Mouse (Mus musculus) A20 (cell line): ENCODE measurements around the gene Mdm4.
"Not testable (repeated sequence)": the region's sequence is repeated elsewhere in the genome, so short reads cannot be mapped to it uniquely, and the experiment has no call there.

ENCODE experiments used
- DNase-seq: peaks from one replicate; pipeline ENCODE4 v3.0.0-alpha.2; 2011; ENCODE audit warnings: low read depth, low spot score

Gene Mdm4

DNA sequence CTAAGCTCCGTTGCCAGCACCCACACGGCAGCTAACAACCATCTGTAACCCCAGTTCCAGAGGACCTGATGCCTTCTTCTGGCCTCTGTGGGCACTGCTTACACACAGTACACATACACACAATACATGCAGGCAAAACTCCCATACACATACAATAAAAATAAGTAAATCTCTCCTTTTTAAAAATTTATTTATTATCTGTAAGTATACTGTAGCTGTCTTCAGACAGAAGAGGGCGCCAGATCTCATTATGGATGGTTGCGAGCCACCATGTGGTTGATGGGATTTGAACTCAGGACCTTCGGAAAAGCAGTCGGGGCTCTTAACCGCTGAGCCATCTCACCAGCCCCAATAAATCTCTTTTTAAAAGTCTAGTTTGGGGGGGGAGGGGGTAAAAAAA is 9.0 kb downstream of the Mdm4 start:
- DNase-seq = peak; percentile 29

DNA sequence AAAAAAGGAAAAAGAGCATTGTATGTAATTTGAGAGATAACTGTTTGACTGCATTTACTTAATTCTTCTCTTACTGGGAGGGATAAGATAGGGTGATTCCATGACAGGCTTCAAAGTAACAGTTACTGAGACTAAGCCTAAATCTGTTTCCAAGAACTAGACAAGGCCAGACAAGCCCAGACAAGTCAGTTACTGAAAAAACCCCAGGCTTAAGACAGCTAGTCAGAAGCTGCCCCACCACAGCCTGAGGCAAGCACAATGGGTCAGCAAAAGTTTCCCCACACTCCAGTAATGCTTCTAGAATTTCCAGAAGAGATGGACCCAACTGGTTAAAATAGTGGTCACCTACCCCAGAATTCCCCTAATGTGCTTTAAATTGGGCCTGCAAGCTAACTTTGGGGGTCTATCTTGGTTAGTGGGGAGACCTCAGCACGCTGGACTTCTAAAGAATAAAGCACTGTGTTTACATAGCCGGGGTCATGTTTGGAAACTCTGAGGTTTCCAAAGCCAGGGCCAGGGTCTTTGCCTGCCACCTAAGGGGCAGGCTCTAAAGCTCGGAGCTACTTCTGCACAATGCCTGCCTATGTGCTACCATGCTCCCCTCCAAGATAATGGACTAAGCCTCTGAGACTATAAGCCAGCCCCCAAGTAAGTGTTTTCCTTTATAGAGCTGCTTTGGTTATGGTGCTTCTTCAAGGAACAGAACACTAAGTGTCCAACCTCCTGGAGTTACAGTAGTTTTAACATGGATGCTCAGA is 10.0 kb downstream of the Mdm4 start:
- DNase-seq = peak; percentile 28

DNA sequence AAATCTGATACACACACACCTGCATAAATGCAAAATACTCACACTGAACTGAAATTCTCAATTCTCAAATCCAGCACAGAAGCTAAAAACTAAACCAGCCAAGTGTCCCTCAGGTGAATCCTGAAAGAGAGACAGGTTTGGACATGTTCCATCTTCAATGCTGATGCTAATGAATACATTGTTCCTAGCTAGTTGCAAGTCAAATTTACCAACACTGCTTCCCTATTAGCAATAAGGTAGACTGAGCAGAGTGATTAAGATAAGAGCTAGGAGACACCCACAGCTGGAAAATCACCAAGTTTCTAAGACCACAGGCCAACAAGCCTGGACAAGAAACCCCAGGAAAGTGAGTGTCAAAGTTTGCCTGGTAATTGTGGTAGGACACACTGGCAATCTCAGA is 11.0 kb downstream of the Mdm4 start:
- DNase-seq = no peak

DNA sequence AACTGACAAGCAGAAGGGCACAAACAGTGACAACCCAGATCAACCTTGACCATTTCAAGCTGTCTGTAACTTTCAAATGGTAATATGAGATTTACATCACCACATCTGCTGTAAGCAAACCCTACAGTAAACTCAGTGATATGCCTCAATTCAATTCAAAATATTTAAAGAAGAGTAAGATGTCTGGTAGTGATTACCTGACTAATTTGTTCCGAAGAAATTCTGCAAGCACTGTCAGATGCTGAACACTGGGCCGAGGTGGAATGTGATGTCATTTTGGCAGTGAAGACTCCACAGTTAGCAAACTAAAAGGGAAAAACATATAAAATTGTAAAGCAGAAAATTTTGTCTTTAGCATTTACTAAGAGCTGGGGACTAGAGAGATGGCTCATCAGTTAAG is 11.8 kb downstream of the Mdm4 start:
- DNase-seq = no peak

DNA sequence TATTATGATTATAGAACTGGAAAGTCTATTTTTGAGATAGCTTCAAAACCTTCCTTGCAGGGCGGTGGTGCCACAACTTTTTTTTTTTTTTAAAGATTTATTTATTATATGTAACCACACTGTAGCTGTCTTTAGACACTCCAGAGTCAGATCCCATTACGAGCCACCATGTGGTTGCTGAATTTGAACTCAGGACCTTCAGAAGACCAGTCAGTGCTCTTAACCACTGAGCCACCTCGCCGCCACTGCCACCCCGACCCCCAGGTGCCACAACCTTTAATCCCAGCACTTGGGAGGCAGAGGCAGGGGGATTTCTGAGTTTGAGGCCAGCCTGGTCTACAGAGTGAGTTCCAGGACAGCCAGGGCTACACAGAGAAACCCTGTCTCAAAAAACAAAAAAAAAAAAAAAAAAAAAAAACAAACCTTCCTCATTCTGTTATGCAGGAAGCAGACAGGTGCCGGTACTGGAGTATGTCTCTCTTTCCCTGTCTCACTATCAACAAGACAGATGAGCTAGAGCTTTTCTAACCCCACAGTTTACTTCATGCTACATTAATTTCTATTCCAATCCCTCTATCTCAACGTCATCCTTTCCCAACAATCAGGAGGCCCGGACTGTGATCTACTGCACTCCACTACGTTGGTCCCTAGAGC is 13.5 kb downstream of the Mdm4 start:
- DNase-seq = no peak

DNA sequence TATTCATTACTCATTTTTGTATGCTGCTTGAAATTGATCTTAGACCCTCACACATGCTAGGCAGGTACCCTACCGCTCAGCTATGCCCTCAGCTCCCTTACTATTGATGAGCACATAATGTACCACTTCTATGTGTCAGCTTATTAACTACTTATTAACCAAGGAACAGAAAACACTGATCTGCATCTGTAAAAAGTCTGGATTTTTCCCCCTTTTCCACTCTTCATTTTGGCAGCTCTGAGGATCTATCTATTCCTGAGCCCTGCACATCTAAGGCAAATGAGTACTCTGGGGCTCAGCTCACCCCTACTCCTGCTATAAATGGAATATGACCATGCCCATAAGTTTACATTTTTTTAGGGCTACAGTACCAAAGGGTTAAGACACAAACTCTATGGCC is 16.2 kb downstream of the Mdm4 start:
- no peak for DNase-seq

DNA sequence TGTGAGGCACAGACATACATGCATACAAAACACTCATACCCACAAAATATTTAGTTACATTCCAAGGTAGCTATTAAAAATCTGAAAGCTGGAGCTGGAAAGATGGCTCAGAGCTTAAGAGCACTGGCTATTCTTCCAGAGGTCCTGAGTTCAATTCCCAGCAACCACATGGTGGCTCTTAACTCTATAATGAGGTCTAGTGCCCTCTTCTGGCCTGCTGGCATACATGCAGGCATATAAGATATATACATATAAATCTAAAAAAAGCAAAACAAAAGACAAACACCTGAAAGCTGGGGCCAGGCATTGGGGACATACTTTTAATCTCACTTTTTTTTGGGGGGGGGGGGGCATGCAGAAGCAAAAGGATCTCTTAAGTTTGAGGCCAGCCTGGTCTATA is 17.0 kb downstream of the Mdm4 start:
- DNase-seq = peak; percentile 65

DNA sequence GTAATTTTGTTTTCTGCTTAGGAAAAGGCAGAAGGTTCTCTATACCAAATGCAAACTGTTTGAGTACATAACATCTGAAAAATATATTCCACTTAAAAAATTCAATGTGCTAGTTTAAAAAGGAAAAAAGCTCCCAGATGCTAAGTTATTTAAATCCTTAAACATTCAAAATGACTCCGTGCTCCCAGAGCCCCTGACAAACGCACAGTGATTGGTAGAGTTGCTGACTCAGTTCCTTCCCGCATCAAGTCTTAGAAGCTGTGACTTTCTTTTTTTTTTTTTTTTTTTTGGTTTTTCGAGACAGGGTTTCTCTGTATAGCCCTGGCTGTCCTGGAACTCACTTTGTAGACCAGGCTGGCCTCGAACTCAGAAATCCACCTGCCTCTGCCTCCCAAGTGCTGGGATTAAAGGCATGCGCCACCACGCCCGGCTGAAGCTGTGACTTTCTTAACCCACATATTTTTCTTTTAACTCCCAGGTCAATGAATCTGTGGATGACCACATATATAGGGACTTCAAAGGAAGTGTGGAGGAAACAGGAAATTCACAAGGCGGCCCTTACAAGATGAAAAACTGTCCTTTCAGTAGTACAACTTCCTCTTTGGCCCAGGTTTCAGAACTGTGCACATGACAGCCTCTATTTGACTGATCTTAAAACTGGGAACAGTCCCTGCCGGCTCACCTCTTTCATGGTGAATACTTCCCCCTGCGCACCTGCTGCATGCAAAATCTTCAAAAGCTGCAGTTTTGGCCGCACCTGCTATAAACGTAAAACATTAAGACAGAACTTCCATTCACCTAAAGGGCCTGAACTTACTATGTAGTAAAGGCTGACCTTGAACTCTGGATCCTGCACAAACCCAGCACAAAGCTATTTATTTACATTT is 18.2 kb downstream of the Mdm4 start:
- DNase-seq = peak; percentile 90

DNA sequence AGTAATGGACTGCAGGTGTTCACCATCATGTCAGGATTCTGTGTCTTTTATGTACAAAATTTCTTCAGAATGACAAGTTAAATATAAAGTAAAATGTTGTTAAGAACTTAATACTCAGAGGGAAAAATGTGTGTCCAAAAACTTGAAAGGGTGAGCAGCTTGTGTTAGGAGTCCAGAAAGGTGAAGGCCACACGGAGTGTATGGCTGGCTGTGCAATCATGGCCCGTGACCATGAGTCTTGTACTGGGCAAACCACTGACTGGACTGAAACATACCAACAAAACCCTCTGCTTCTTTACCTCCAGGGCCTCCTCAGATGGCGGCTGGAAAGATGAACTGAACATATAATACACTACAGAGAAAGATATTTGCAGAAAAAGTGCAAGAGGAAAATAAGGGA is 23.8 kb downstream of the Mdm4 start:
- no peak for DNase-seq

DNA sequence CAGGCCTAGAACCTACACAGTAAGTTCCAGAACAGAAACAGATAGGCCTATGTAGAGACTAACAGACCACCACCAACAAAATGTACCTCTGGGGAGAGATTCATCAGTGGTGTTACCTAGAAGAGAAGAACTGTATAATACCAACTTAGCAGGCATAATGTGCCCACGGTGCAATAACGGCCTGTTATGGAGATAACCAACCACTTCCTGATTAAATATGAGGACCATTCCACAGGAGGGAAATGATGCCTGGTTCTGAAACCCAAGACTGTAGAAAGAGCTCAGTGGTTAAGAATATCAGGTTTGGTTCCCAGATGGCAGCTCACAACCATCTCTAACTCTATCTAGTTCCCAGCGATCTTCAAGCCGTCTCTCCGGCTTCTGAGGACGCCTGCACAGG is 30.0 kb downstream of the Mdm4 start:
- DNase-seq = no peak

DNA sequence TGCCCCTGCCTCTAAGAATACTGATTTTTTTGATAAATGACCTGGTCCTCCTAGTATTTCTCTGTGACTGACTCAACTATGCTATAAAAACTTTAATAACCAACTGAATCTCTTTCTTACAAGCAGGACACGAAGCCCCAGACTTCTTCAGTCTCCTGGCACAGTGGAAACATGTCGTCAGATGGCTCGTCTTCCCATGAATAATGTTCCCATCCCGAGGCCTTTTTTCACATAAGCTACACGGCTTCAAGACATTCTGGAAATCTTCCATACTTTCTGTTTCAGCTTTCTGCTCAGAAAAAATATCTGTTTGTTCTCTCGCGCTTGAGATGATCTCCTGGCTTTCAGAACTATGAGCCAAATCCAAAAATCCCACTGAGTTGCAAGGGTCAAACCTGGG is 38.8 kb downstream of the Mdm4 start:
- no peak for DNase-seq

DNA sequence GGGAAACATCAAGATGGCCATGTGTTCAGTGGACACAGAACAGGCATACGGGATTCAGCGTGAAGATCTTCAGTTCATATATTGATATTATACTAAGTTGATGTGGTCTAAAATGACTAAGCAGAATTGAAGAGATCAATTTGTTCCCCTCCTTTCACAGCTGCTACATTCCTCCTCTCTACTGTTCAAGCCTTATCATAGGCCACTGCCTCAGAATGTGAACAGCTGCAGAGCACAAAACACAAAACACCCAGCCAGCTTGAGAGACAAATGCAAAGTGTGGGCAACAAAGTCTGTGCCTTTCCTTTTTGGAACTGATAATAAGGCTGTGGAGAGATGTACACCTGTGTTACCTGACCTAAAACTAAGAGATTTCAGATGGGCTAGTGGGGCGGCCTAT is 39.6 kb downstream of the Mdm4 start:
- DNase-seq = no peak

DNA sequence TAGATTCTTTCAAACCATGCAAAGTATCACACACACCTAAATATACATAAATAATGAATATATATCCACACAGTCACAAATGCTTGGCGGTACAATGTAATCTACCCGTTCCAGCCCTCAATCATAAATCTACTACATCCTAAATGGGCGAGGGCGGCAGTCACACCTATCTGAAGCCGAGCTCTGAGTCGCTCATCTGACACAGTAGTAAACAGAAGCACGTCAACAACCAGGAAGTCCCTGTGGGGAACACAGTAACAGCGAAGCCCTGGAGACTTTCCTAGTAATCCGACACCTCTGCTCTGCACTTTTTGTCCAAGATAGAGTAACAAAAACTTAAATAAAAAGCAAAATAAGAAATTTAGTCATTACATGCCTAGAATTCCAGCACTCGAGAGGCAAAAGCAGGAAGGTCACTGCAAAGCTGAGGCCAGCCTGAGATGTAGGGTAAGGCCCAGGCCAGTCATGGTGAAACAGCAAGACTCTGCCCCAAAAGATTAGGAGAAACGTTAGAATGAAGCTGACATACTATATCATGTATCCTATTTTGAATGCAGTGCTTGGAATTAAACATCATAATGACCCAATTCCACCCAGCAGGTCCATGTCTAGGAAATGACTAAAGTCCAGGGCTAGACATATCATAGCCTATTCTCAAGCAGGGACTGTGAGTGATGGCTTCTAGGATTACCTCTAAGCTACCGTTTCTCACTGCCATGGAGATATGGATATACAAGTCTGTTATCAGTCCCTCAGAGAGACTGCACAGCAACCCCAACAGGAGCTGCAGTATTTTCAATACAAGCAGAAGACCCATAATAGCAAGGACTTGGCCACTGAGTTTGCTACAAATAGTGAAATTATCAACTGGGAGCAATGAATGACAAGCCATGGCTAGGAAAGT is 41.6 kb downstream of the Mdm4 start:
- not testable (repeated sequence) for DNase-seq

DNA sequence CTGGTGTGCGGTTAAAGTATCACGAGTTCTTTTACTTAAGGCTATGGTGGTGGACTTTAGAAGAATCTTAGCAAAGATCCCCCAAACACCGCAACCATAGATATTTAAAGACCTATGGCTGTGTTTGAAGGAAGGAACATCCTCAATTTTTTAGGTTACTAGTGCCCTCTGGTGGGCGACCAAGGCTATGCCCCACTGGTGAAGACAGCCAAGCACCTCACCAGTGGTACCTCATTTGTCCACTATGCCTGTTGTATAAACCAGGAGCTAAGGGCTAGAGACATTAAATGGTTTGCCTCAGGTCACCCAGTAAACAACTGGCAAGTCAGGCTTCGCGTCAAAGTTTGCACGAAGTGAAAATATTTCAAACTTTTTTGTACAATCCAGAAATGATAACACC is 47.6 kb downstream of the Mdm4 start:
- DNase-seq = peak; percentile 57

DNA sequence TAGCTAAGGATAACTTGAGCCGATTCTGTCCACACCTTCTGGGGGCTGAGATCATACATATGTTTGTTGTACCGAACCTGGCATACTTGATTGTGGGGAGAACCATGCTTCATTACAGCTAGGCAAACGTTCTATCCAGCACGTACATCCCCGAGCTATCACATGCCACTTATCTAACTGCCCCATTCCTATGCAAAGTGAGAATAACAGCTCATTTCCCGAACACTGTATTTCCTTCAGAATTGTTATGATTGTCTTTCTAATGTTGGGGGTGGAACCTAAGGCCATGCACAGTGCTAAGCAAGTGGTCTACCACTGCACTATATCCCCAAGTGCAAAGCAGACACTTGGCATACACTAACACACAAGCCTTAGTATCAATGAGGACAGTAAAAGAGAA is 49.1 kb downstream of the Mdm4 start:
- DNase-seq = no peak

DNA sequence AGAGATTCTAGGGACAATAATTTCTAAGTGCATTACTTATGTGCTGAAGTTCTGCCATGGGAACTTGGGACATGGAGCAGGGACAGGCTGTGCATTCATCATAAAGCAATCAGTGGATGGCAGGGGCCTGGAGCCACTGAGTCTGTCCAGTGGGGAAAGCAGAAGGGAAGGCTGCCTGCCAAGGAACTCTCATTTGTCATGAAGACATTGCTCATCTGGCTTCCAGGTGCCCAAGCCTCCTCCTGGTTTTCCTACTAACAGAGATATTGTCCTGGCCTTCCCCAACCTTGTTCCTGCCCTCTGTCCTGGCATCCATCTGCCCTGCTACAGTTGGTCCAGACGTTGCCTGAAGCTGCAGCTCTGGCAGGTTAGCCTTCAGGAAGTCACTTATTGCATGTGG is 53.0 kb downstream of the Mdm4 start:
- no peak for DNase-seq

DNA sequence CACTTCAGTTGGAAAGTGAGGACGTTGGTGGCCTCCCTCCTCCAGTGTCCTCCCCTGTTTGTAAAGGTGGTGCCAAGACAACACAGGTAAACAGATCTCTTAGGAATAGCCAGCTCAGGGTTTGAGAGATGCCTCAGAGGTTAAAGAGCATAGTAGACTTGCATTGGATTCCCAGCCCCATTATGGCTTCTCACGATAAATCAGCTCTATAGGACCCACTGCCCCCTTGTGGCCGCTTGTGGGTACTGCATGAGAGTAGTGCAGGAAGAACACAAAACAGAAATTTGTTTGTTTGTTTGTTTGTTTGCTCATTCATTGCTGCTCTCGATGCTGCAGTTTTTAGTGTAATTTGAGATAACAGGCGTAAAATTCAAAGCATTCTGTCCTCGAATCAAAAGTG is 61.7 kb downstream of the Mdm4 start:
- DNase-seq = peak; percentile 63

DNA sequence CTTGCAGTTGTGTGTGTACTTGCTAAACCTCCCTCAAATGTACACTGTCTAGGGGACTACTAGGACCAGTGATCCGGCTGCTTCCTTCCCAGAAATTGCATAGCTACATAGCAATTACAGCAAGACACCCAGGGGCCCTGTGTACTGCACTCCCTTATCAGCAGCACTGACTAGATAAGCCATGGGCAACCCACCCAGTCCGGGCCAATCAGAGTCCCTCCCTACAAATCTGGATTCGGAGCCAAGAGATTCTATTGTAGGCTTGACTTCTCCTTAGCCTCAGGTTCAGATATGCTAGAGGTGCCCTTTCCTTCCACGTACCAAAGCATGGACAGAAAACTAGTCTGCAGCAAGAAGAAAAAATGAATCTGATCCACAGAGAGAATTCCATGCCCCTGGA is 65.7 kb downstream of the Mdm4 start:
- DNase-seq = no peak

DNA sequence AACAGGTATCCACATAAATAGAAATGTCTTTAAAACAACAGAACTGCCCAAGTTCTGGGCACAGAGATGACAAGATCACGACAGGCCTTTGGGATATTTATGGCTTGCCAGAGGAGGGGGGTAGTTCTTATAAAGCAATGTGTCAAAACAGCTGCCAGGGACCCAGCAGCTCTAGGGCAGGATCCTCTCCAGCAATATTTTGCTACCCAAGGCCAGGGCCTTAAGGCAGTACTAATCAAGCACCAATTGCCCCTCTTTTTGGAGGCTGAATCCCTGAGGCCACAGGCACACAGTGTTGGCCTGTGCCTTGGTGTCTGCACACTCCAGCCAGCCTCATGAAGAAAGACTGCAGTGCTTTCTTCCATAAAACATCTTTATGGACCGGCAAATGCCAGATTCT is 66.3 kb downstream of the Mdm4 start:
- DNase-seq = no peak

DNA sequence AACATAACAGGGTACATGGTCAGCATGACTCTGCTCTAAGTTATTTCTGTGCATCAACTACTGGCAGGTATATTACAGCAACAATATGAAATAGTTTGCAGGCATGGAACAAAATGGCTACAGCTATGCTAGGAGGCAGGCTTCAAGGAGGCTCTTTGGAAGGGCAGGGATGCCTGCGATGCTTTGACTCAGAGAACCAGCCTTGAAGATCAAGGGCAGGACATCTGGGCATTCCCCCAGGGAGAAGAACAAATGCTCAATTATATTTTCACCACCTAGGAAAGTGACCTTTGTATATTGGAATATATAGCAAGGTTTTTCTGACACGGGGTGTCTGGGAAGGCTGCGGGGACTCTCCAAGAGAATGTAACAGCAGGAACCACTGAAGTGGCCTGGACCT is 68.6 kb downstream of the Mdm4 start:
- DNase-seq = no peak

DNA sequence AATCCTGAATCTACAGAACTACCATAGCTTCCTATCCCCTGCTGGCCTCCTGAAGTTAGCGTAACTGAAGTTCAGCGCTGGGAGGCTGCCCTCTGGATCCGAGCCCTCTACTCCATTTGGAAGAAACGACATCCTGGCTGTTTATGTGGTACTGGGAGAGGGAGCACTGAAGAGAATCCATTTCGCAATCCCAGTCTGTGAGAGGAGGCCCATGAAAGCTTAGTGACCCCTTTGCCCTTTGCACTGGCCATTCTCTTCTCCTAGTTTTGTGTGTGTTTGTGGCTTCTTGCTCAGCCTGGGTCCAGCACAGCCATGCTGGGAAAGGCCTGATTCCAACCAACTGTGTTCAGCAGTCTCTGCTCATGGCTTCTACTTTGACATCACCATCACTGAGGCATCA is 73.6 kb downstream of the Mdm4 start:
- no peak for DNase-seq

DNA sequence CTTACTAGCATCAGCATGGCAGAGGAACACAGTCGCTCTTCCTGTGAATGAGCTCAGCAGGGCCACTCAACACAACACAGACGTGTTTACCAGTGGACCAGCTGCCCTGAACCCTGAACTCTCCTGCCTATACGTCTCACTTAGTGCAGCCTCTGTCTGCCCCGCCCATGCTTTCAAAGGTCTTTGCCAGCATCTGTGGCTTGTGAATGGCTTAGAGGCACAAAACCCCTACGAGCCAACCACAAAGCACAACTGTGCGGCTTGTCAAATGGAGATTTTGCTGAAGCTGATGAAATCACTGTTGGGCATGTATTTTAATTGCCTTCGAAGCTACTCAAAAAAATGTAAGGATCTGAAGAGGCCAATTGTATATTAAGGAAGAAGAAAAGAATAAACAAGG is 82.5 kb downstream of the Mdm4 start:
- DNase-seq = no peak
